Mouse (Mus musculus) midbrain, embryonic 12.5 days (tissue): ENCODE measurements around the gene Ccdc18. TPM values are rescaled to one million over a fixed set of nuclear protein-coding genes. Genes with fewer than 3 reads are reported as not detected.
"Not testable (repeated sequence)": the region's sequence is repeated elsewhere in the genome, so short reads cannot be mapped to it uniquely, and the experiment has no call there.

Source experiments
- ATAC-seq: fragments of 200-750 bp; cut with Nextera tagmentation; 2 replicates; pipeline ENCODE4 v1.8.0; 2017; ENCODE audit warnings: low read depth, moderate TSS enrichment, moderate library complexity; ENCODE audit not compliant: low FRiP score
- H3K27ac ChIP-seq: fragments of 300-500 bp; sonication (generic); replicated peaks from 2 replicates; pipeline ENCODE4 v1.5.1; 2016; ENCODE audit warnings: mild to moderate bottlenecking
- H3K27me3 ChIP-seq: fragments of 300-500 bp; sonication (generic); 2 replicates; pipeline ENCODE4 v1.6.1; 2016; ENCODE audit warnings: mild to moderate bottlenecking
- H3K36me3 ChIP-seq: fragments of 300-500 bp; sonication (generic); 2 replicates; pipeline ENCODE4 v1.6.1; 2016
- H3K4me1 ChIP-seq: fragments of 300-500 bp; sonication (generic); 2 replicates; pipeline ENCODE4 v1.6.1; 2016
- H3K4me2 ChIP-seq: fragments of 300-500 bp; sonication (generic); replicated peaks from 2 replicates; pipeline ENCODE4 v1.6.1; 2016; ENCODE audit warnings: mild to moderate bottlenecking, moderate library complexity
- H3K4me3 ChIP-seq: fragments of 300-500 bp; sonication (generic); 2 replicates; pipeline ENCODE4 v1.5.1; 2016; ENCODE audit warnings: mild to moderate bottlenecking
- H3K9ac ChIP-seq: fragments of 300-500 bp; sonication (generic); replicated peaks from 2 replicates; pipeline ENCODE4 v1.6.1; 2016; ENCODE audit warnings: mild to moderate bottlenecking, moderate library complexity
- H3K9me3 ChIP-seq: fragments of 300-500 bp; sonication (generic); 2 replicates; pipeline ENCODE4 v1.6.1; 2016; ENCODE audit warnings: mild to moderate bottlenecking
- WGBS: fragments of 180-500 bp; shearing (Covaris S2); methylation state at CpG from one replicate; pipeline ENCODE4 v1.1.7; 2016; 5-methylcytosine and 5-hydroxymethylcytosine counted together
- polyA plus RNA-seq: library from polyadenylated mRNA; unstranded; fragments of >200 nt; fragmentation: Nextera tagmentation; extraction: Ambion mirVana; gene quantifications from 2 replicates; pipeline ENCODE4 v1.2.1, GENCODE M21; 2016

The Ccdc18 gene
- polyA plus RNA-seq, 1 experiment from 2014 or later: 9.5 TPM

DNA sequence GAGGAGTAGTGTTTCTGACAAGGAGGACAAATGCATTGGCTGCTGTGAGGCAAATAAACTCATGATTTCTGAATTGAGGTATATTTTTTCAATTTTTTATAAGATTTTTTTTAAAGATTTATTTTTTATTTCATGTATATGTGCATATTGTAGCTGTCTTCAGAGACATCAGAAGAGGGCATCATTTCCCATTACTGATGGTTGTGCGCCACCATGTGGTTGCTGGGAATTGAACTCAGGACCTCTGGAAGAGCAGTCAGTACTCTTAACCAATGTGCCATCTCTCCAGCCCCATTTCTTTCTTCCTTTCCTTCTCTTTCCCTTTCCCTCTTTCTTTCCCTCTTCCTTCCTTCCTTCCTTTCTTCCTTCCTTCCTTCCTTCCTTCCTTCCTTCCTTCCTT, 31.0 kb downstream of the Ccdc18 start:
- Histone ChIP-seq H3K4me3 (no peak overlapping the region), H3K4me2 (no peak overlapping the region), H3K27ac (no peak overlapping the region), H3K9me3 (no peaks in the 10 kb centered on the region), H3K9ac (no peak overlapping the region), H3K4me1 (no peaks in the 10 kb centered on the region), H3K36me3 (no peaks in the 10 kb centered on the region), H3K27me3 (no peaks in the 10 kb centered on the region)
- ATAC-seq: no peak
- 33% methylated on average over 1 of the region's 1 CpGs for WGBS

DNA sequence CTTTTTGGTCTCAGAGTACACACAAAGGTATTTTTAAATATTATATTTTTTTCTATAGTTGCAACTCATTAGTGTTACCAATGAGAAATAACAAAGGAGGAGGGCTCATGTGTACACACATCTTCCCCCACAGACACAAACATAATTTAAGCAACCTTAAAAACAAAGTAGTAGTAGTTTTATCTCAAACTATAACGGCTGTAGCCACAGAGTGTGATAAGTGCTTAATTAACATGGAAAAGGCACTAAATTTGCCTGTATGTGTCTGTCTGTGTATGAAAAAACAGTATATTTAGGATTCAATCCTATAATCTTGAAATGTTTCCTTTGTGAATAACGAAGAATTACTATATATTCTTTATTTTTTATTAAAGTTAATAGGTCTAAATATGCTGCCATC, 51.4 kb downstream of the Ccdc18 start:
- Histone ChIP-seq H3K27me3 (no peaks in the 10 kb centered on the region), H3K9ac (no peak overlapping the region), H3K4me2 (no peak overlapping the region), H3K27ac (no peak overlapping the region), H3K4me1 (no peaks in the 10 kb centered on the region), H3K4me3 (no peak overlapping the region), H3K9me3 (no peaks in the 10 kb centered on the region), H3K36me3 (no peaks in the 10 kb centered on the region)
- 82% methylated on average over 2 of the region's 2 CpGs for WGBS
- ATAC-seq: no peak

DNA sequence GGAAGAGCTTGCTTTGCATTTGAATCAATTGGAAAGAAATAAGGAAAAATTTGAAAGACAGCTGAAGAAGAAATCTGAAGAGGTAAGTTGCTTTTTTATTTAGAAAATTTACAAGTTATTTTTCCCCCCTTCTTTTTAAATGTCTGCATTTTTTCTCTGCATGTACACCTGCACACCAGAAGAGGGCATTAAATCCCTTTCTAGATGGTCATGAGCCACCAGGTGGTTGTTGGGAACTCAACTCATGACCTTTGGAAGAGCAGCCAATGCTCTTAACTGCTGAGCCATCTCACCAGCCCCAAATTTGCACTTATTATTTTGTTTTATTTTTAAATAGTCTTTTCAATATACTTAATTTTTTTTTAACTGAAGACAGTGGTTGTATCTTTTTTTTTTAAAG, 56.3 kb downstream of the Ccdc18 start:
- Histone ChIP-seq H3K27me3 (no peaks in the 10 kb centered on the region), H3K4me3 (no peak overlapping the region), H3K4me1 (no peaks in the 10 kb centered on the region), H3K4me2 (no peak overlapping the region), H3K36me3 (no peaks in the 10 kb centered on the region), H3K27ac (no peak overlapping the region), H3K9ac (no peak overlapping the region), H3K9me3 (no peaks in the 10 kb centered on the region)
- no peak for ATAC-seq

DNA sequence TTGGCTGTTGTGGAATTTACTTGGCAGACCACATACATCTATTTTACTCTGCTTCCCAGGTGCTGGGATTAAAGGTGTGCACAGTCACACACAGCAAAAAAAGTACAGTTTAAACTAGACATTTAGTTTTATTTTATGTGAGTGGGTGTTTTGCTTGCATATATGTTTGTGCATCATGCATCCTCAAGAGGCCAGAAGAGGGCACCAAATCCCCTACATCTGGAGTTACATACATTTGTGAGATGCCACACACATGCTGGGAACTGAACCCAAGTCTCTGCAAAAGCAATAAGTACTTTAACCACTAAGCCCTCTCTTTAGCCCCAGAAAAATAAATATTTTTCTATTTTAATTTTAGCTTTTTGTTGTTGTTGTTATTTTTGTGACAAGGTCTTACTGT, 73.3 kb downstream of the Ccdc18 start:
- H3K4me3 ChIP-seq: no peak overlapping the region
- no peaks in the 10 kb centered on the region for H3K36me3 ChIP-seq
- H3K4me1 ChIP-seq: no peaks in the 10 kb centered on the region
- H3K27me3 ChIP-seq: no peaks in the 10 kb centered on the region
- H3K9ac ChIP-seq: no peak overlapping the region
- no peaks in the 10 kb centered on the region for H3K9me3 ChIP-seq
- no peak overlapping the region for H3K27ac ChIP-seq
- ATAC-seq: no peak
- no peak overlapping the region for H3K4me2 ChIP-seq

DNA sequence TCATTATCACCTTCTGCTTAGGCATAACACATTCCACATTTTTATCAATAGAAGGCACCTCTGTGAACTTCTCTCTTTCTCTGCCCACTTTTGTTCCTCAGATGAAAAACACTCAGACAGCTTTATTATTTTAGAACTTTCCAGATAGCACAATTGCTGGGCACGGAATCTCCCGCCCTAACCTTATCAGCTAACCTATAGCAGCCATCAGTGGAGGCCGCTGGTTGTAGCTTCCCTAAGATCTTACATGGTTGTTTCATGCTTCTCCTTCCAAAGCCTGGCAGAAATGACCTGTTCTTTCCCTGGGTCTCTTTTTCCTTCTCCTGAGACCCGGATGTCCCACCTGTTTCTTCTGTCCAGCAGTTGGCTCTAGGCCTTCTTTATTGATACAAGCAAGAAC, 78.8 kb downstream of the Ccdc18 start:
- 92% methylated on average over 4 of the region's 4 CpGs for WGBS
- no peak overlapping the region for H3K9ac ChIP-seq
- no peaks in the 10 kb centered on the region for H3K36me3 ChIP-seq
- no peak overlapping the region for H3K4me2 ChIP-seq
- H3K27me3 ChIP-seq: no peaks in the 10 kb centered on the region
- ATAC-seq: no peak
- H3K9me3 ChIP-seq: no peaks in the 10 kb centered on the region
- no peaks in the 10 kb centered on the region for H3K4me1 ChIP-seq
- H3K27ac ChIP-seq: no peak overlapping the region
- H3K4me3 ChIP-seq: no peak overlapping the region

DNA sequence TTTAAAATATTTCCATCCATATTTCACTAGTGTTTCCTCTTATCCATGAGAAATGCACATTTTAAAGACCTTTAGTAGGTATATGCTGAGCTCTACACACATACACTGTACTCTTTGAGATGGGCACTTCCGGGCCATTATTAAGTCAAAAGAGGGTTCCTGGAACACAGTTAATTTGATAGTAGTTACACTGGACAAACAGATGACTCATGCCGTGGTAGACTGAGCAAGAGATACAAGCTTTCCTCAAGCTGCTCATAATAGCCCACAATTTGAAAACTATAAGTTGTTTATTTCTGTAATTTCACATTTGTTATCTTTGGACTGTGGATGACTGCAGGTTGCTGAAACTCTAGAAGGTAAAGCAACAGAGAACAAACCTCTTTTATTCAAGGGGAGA, 82.3 kb downstream of the Ccdc18 start:
- no peak for ATAC-seq
- 93% methylated on average over 2 of the region's 2 CpGs for WGBS
- no peak overlapping the region for H3K9ac ChIP-seq

DNA sequence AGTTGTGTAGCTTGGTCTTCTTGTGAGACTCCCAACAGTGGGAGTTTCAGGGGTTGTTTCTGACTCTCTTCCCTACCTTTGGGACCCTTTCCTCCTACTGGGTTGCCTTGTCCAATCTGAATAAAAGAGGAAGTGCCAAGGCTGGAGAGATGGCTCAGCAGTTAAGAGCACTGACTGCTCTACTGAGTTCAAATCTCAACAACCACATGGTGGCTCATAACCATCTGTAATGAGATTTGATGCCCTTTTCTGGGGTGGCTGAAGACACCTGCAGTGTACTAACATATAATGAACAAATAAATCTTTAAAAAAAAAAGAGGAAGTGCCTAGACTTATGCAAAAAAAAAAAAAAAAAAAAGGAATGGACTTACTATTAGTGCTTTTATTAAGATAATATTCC, 91.4 kb downstream of the Ccdc18 start:
- no peak overlapping the region for H3K4me3 ChIP-seq
- H3K4me2 ChIP-seq: no peak overlapping the region
- H3K27me3 ChIP-seq: no peaks in the 10 kb centered on the region
- no peak for ATAC-seq
- H3K4me1 ChIP-seq: no peaks in the 10 kb centered on the region
- no peak overlapping the region for H3K9ac ChIP-seq
- H3K9me3 ChIP-seq: no peaks in the 10 kb centered on the region
- H3K36me3 ChIP-seq: no peaks in the 10 kb centered on the region
- no peak overlapping the region for H3K27ac ChIP-seq

More for the DNA sequence above, 82.3 kb downstream of the Ccdc18 start:
- no peaks in the 10 kb centered on the region for H3K27me3 ChIP-seq
- H3K4me1 ChIP-seq: no peaks in the 10 kb centered on the region
- peaks cover 3% of the 10 kb centered on the region; the same call in 1 of the 2 replicates for H3K36me3 ChIP-seq
- no peak overlapping the region for H3K4me3 ChIP-seq
- H3K9me3 ChIP-seq: no peaks in the 10 kb centered on the region
- no peak overlapping the region for H3K27ac ChIP-seq
- H3K4me2 ChIP-seq: no peak overlapping the region

DNA sequence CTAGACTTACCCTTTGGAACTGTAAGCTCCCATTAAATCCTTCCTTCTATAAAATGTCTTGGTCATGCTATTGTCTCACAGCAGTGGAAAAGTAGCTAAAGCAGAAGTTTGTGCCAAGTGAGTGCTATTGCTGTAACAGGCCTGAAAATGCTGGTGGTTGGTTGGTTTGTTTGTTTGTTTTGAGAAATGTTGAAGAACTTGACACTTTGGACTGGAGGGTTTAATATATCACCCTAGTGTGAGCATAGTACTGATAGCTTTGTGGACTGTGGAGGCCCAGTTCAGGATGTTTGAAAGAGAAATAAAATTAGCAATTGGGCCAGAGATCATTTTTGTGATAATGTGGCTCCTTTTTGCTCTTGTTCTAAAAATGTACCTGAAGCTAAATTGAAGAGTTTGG, 93.5 kb downstream of the Ccdc18 start:
- Histone ChIP-seq H3K27me3 (no peaks in the 10 kb centered on the region), H3K27ac (no peak overlapping the region)
- no peak for ATAC-seq

DNA sequence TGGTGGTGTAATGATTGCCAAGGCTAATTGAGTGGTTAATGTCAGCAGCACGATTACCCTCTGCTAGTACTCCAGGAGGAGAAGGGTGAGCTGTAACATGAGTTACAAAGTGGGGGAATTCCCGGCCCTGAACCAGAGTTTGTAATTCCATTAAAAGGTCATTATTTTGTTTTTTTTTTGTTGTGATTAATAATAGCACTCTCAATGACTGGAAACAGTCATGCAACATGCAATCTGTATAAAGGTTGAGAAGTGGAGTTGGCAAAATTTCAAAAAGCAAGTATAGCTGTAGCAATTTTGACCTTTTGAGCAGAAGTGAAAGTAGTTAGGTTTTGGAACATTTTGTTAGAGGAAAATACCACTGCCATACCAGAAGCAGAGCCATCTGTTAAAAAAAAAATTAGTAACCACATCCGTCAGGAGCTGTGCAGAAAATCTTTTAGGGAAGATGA, 113.7 kb downstream of the Ccdc18 start:
- no peaks in the 10 kb centered on the region for H3K27me3 ChIP-seq
- no peaks in the 10 kb centered on the region for H3K36me3 ChIP-seq
- no peak for ATAC-seq
- 77% methylated on average over 3 of the region's 3 CpGs for WGBS
- no peaks in the 10 kb centered on the region for H3K9me3 ChIP-seq
- no peaks in the 10 kb centered on the region for H3K4me1 ChIP-seq
- no peak overlapping the region for H3K9ac ChIP-seq
- H3K4me3 ChIP-seq: no peak overlapping the region
- H3K4me2 ChIP-seq: no peak overlapping the region
- no peak overlapping the region for H3K27ac ChIP-seq

More for the DNA sequence above, 93.5 kb downstream of the Ccdc18 start:
- H3K36me3 ChIP-seq: no peaks in the 10 kb centered on the region
- H3K9ac ChIP-seq: no peak overlapping the region
- H3K4me1 ChIP-seq: no peaks in the 10 kb centered on the region
- H3K9me3 ChIP-seq: no peaks in the 10 kb centered on the region
- no peak overlapping the region for H3K4me2 ChIP-seq
- no peak overlapping the region for H3K4me3 ChIP-seq

DNA sequence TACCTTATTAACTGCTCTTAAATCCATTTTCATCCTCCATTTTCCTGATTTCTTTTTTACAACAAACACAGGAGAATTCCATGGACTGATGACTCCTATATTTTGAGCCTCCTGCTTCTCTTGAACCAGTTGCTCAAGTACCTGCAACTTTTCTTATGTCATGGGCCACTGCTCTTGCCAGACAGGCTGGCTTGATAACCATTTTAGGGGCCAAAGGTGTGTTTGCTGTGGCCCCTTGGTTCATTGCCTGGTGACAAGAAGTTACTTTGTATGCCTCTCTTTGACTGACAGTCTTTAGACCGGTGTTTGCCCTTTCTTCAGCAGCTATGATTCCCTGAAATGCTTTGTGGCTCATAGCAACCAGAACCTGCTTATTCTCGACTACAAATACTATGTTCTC, 117.4 kb downstream of the Ccdc18 start:
- Histone ChIP-seq H3K36me3 (no peaks in the 10 kb centered on the region), H3K27ac (no peak overlapping the region), H3K9me3 (no peaks in the 10 kb centered on the region), H3K4me2 (no peak overlapping the region), H3K9ac (no peak overlapping the region), H3K27me3 (no peaks in the 10 kb centered on the region), H3K4me3 (no peak overlapping the region), H3K4me1 (no peaks in the 10 kb centered on the region)
- no peak for ATAC-seq
- WGBS: 63% methylated on average over 2 of the region's 2 CpGs

DNA sequence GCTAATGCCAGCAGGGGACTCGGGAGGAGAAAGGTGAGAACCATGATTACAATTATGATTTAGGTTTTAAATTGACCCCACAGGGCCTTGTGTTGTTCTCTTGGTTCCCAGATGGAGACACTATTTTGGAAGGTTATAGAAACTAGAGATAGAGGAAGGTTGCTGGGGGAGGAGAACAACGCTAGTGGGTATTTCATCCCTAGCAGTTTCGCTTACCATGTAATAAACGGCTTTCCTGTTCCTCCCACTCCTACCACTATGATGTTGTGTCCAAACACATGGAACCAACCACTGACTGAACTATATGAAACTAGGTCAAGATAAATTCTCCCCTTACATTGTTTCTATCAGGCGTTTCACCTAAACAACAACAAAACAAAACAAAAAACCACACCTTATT, 122.6 kb downstream of the Ccdc18 start:
- Histone ChIP-seq H3K4me2 (no peak overlapping the region), H3K36me3 (no peaks in the 10 kb centered on the region), H3K27me3 (no peaks in the 10 kb centered on the region), H3K4me3 (no peak overlapping the region), H3K9me3 (no peaks in the 10 kb centered on the region), H3K27ac (no peak overlapping the region), H3K9ac (no peak overlapping the region), H3K4me1 (no peaks in the 10 kb centered on the region)
- no peak for ATAC-seq
- WGBS: 86% methylated on average over 5 of the region's 5 CpGs

DNA sequence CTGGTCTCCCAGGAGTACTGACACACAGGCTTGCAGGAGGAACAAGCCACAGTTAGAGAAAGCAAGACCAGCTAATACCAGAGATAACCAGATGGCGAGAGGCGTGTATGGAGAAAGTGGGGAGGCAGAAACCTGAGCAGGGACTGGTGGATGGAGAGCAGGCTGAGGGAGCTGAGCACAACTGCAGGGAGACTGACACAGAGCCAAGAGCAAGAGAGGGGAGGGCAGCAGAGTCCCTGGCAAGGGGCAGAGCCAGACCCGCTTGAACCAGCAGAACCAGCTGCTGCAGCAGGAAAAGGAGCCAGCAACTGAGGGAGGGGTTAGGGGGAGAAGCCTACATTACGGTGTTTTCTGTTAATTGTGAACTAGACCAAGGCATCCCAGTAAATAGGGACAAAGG, 130.0 kb downstream of the Ccdc18 start:
- no peaks in the 10 kb centered on the region for H3K36me3 ChIP-seq
- H3K4me2 ChIP-seq: no peak overlapping the region
- H3K4me3 ChIP-seq: no peak overlapping the region
- H3K27ac ChIP-seq: no peak overlapping the region
- 53% methylated on average over 4 of the region's 4 CpGs for WGBS
- H3K9ac ChIP-seq: no peak overlapping the region
- 0 out of 2 replicates have a peak, but pooled peaks cover under 1% of the 10 kb centered on the region for H3K4me1 ChIP-seq
- H3K9me3 ChIP-seq: no peaks in the 10 kb centered on the region
- no peak for ATAC-seq
- H3K27me3 ChIP-seq: no peaks in the 10 kb centered on the region

DNA sequence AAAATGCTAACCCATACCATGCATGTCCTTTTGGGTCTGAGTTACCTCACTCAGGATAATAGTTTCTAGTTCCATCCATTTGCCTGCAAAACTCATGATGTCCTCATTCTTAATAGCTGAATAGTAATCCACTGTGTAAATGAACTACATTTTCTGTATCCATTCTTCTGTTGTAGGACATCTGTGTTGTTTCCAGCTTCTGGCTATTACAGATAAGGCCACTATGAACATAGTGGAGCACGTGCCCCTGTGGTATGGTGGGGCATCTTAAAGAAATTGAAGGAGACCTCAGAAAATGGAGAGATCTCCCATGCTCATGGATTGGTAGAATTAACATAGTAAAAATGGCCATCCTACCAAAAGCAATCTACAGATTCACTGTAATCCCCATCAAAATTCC, 131.1 kb downstream of the Ccdc18 start:
- WGBS: 76% methylated on average over 1 of the region's 1 CpGs
- not testable (repeated sequence) for H3K4me2 ChIP-seq, H3K9me3 ChIP-seq, H3K36me3 ChIP-seq, H3K27me3 ChIP-seq, H3K9ac ChIP-seq, H3K4me1 ChIP-seq, H3K27ac ChIP-seq, H3K4me3 ChIP-seq, ATAC-seq
